In the genomic region with DNA sequence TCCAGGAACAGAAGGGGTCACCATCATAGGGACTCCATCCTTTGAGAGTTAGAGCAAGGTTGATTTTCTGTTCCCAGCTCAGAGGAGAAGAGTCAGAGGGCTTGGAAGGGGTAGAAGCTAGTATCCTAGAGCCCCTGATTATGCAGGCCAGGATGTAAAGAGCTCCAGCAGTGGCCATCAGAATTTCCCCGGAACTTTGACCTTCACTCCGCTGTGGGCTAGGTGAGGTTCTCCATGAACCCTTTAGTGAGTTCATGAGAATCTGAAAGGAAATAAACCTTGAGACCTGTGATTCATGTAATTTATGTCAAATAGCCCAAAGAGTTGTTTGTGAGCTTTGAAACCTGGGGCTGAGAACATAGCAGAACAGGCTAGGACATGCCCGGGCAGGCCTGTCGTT, we compare ENCODE assay signal across 7 mouse cellular contexts. TPM values are rescaled to one million over a fixed set of nuclear protein-coding genes. Genes with fewer than 3 reads are reported as not detected.
DNase-seq lines count a peak whose midpoint lies in the region; ATAC-seq and TF ChIP-seq lines count a peak whose summit lies in the region.
"Not testable (repeated sequence)": the region's sequence is repeated elsewhere in the genome, so short reads cannot be mapped to it uniquely, and the experiment has no call there.

No protein-coding gene starts in this region.

- H3K36me3 ChIP-seq in E14TG2a.4 (ENCODE audit: insufficient read depth, low read length), result peaks cover 12% of the 10 kb centered on the region
- not testable (repeated sequence) for H3K36me3 ChIP-seq in embryonic facial prominence, embryonic 15.5 days; heart, embryonic 13.5 days; heart, postnatal 0 days (replicated peaks; ENCODE audit: control insufficient read depth, insufficient read depth, low read length); liver, adult 2 months (ENCODE audit: control insufficient read depth, insufficient read depth, low read length)

- TF ChIP-seq CTCF in E14TG2a.4 (conservative IDR thresholded peaks at IDR 0.05; ENCODE audit: low read length); heart, postnatal 0 days (IDR thresholded peaks at IDR 0.05; ENCODE audit: low read depth); liver, adult 2 months (IDR thresholded peaks at IDR 0.05; ENCODE audit: low read depth, low read length): not testable (repeated sequence)

- 0 out of 2 replicates have a peak overlapping the region, but pooled peaks have one; percentile 2 for H3K4me3 ChIP-seq in E14TG2a.4 (replicated peaks; ENCODE audit: low read length)
- H3K4me3 ChIP-seq in embryonic facial prominence, embryonic 15.5 days (replicated peaks); heart, embryonic 13.5 days; heart, postnatal 0 days (ENCODE audit: low read depth, low read length); liver, adult 2 months (ENCODE audit: insufficient read depth, low read depth, low read length): not testable (repeated sequence)

- TF ChIP-seq POLR2A in liver, adult 2 months (IDR thresholded peaks at IDR 0.05; ENCODE audit: extremely low read depth, insufficient read depth, low read length), result not testable (repeated sequence)

- WGBS in embryonic facial prominence, embryonic 15.5 days, result over 99% methylated on average over 3 of the region's 4 CpGs
- 86% methylated on average over 4 of the region's 4 CpGs for WGBS in heart, embryonic 13.5 days
- 95% methylated on average over 4 of the region's 4 CpGs for WGBS in heart, postnatal 0 days
- 89% methylated on average over 4 of the region's 4 CpGs for WGBS in liver, adult 2 months

- H3K4me2 ChIP-seq in embryonic facial prominence, embryonic 15.5 days (replicated peaks); heart, embryonic 13.5 days; heart, postnatal 0 days (ENCODE audit: low read depth, low read length): not testable (repeated sequence)

- H3K4me1 ChIP-seq in E14TG2a.4 (replicated peaks; ENCODE audit: low read depth, low read length), result peaks cover 88% of the 10 kb centered on the region
- H3K4me1 ChIP-seq in embryonic facial prominence, embryonic 15.5 days, result peaks cover 54% of the 10 kb centered on the region
- H3K4me1 ChIP-seq in heart, embryonic 13.5 days, result peaks cover 70% of the 10 kb centered on the region
- peaks cover 41% of the 10 kb centered on the region for H3K4me1 ChIP-seq in heart, postnatal 0 days (ENCODE audit: control insufficient read depth, insufficient read depth)
- H3K4me1 ChIP-seq in liver, adult 2 months (ENCODE audit: control insufficient read depth, insufficient read depth, low read length), result not testable (repeated sequence)

- H3K27me3 ChIP-seq in E14TG2a.4 (ENCODE audit: insufficient read depth, low read length); embryonic facial prominence, embryonic 15.5 days; heart, embryonic 13.5 days (replicated peaks); heart, postnatal 0 days (ENCODE audit: control insufficient read depth, insufficient read depth, low read length); liver, adult 2 months (ENCODE audit: control insufficient read depth, insufficient read depth, low read length): not testable (repeated sequence)

- H3K9me3 ChIP-seq in E14TG2a.4 (ENCODE audit: low read length), result peaks cover 16% of the 10 kb centered on the region
- not testable (repeated sequence) for H3K9me3 ChIP-seq in embryonic facial prominence, embryonic 15.5 days (replicated peaks); heart, embryonic 13.5 days; heart, postnatal 0 days (replicated peaks; ENCODE audit: control insufficient read depth, low read length)

- not testable (repeated sequence) for ATAC-seq in embryonic facial prominence, embryonic 15.5 days (ENCODE audit: insufficient number of reproducible peaks, low FRiP score, low TSS enrichment, low read depth); heart, embryonic 13.5 days (ENCODE audit: extremely low read depth, insufficient number of reproducible peaks, low FRiP score, low TSS enrichment); heart, postnatal 0 days (ENCODE audit: insufficient read depth, low read depth)

- H3K79me2 ChIP-seq in liver, adult 2 months (ENCODE audit: control insufficient read depth, insufficient read depth, low read length), result not testable (repeated sequence)

- peak overlapping the region; percentile 86; the same call in 1 of the 2 replicates for H3K27ac ChIP-seq in embryonic facial prominence, embryonic 15.5 days (replicated peaks)
- peak overlapping the region; percentile 96 for H3K27ac ChIP-seq in heart, embryonic 13.5 days (replicated peaks)
- 0 out of 2 replicates have a peak overlapping the region, but pooled peaks have one; percentile 86 for H3K27ac ChIP-seq in heart, postnatal 0 days (ENCODE audit: low read depth)
- not testable (repeated sequence) for H3K27ac ChIP-seq in liver, adult 2 months (replicated peaks; ENCODE audit: insufficient read depth, low read depth, low read length)

- peak; percentile 37 for DNase-seq in adrenal gland, adult 2 months
- not testable (repeated sequence) for DNase-seq in heart, postnatal 0 days (ENCODE audit: low spot score)
- peak; percentile 30 for DNase-seq in kidney, adult 9 months
- peak; percentile 8 for DNase-seq in liver, adult 2 months (ENCODE audit: extremely low read depth, low read depth, low spot score)

- not testable (repeated sequence) for H3K9ac ChIP-seq in embryonic facial prominence, embryonic 15.5 days; heart, embryonic 13.5 days; heart, postnatal 0 days (replicated peaks; ENCODE audit: low read depth, low read length); liver, adult 2 months (ENCODE audit: low read depth, low read length)

- not testable (repeated sequence) for TF ChIP-seq EP300 in heart, postnatal 0 days (IDR thresholded peaks at IDR 0.05; ENCODE audit: low read depth)

RNA-seq across cellular contexts. Expression of a gene that starts 34.4 kb away (rescaled TPM):
- total RNA-seq in adrenal gland, adult 2 months (2021), result 100 to 1,000 TPM; 294 to 325 TPM
- 21.1 and 31.6 TPM in 2 replicates for polyA plus RNA-seq in adrenal gland, adult 2 months (2012; rRNA removed)
- polyA plus RNA-seq in embryonic facial prominence, embryonic 15.5 days (2015; fragmentation: Nextera tagmentation; extraction: Ambion mirVana), result 283 and 287 TPM in 2 replicates
- 381 and 421 TPM in 2 replicates for polyA plus RNA-seq in heart, embryonic 13.5 days (2015; fragmentation: Nextera tagmentation; extraction: Ambion mirVana)
- total RNA-seq in heart, postnatal 0 days (2014; rRNA removed; ENCODE audit: low replicate concordance), result 272 and 275 TPM in 2 replicates
- polyA plus RNA-seq in heart, postnatal 0 days (2015; fragmentation: Nextera tagmentation; extraction: Ambion mirVana), result 627 and 634 TPM in 2 replicates
- 60.8 and 65.1 TPM in 2 replicates for total RNA-seq in liver, adult 2 months (2014; rRNA removed)
- 8.6 and 11.5 TPM in 2 replicates for polyA plus RNA-seq in liver, adult 2 months (2012; rRNA removed)
